In genomic region chr8:10006986-10007659, GRCm38 (mm10) we compare ENCODE assay signal across 7 mouse cellular contexts. TPM values are rescaled to one million over a fixed set of nuclear protein-coding genes. Genes with fewer than 3 reads are reported as not detected.
DNase-seq lines count a peak whose midpoint lies in the region; TF ChIP-seq lines count a peak whose summit lies in the region.

No protein-coding gene starts in this region.

- H3K9me3 ChIP-seq in ES-Bruce4 (replicated peaks; ENCODE audit: control insufficient read depth, insufficient read depth, low read length, poor library complexity, severe bottlenecking): no peaks in the 10 kb centered on the region

- H3K4me3 ChIP-seq in ES-Bruce4 (ENCODE audit: low read depth, low read length): peak overlapping the region; percentile 68

- peak; percentile 74 for DNase-seq in adrenal gland, adult 2 months
- peak; percentile 37 for DNase-seq in embryo, embryonic 9.5 days (ENCODE audit: extremely low spot score)
- peak; percentile 6 to 24 for DNase-seq in heart, postnatal 36 days
- DNase-seq in layer of hippocampus, postnatal 10 days (ENCODE audit: low spot score in 2 of 2): peak; percentile 22 to 29
- DNase-seq in lung, postnatal 36 days: peak; percentile 24
- peak; percentile 14 to 30 for DNase-seq in right cerebral cortex, postnatal 36 days (ENCODE audit: low spot score in 2 of 2)

- 0 out of 2 replicates have a peak overlapping the region, but pooled peaks have one; percentile 13 for H3K9ac ChIP-seq in ES-Bruce4 (ENCODE audit: low read depth, poor library complexity, severe bottlenecking)

- no peaks in the 10 kb centered on the region for H3K27me3 ChIP-seq in ES-Bruce4 (ENCODE audit: control insufficient read depth, insufficient read depth, low read length, poor library complexity, severe bottlenecking)

- intact Hi-C loops in heart, postnatal 36 days (cut with DNase I): no loop called here

- TF ChIP-seq EP300 in ES-Bruce4 (IDR thresholded peaks at IDR 0.05; ENCODE audit: insufficient read depth, low read depth, low read length): no peak

- no peaks in the 10 kb centered on the region for H3K4me1 ChIP-seq in ES-Bruce4 (ENCODE audit: control insufficient read depth, insufficient read depth, low read length)

- no peaks in the 10 kb centered on the region for H3K36me3 ChIP-seq in ES-Bruce4 (ENCODE audit: control insufficient read depth, insufficient read depth, low read length, poor library complexity, severe bottlenecking)

- TF ChIP-seq POLR2A in ES-Bruce4 (IDR thresholded peaks at IDR 0.05; ENCODE audit: insufficient read depth, low read length): no peak

- no peak overlapping the region for H3K27ac ChIP-seq in ES-Bruce4 (ENCODE audit: insufficient read depth, low read length)

- TF ChIP-seq CTCF in ES-Bruce4 (IDR thresholded peaks at IDR 0.05; ENCODE audit: low read depth, low read length): no peak

RNA-seq across cellular contexts. Expression of gene Tnfsf13b, which starts 0.9 kb away (rescaled TPM):
- polyA plus RNA-seq in ES-Bruce4 (2011; ENCODE audit: insufficient read depth, insufficient read length, low read depth, missing spikeins): 0.37 TPM in 1 of 2 replicates, not detected in the other
- 10 to 100 TPM in 1 of 2 experiments, 1 to 10 TPM in 1; 5.9 to 13.4 TPM for total RNA-seq in adrenal gland, adult 2 months (2021)
- 4.8 and 5.1 TPM in 2 replicates for polyA plus RNA-seq in adrenal gland, adult 2 months (2012; rRNA removed)
- total RNA-seq in heart, postnatal 36 days (2021): 1 to 10 TPM; 5.1 to 5.3 TPM
- total RNA-seq in layer of hippocampus, postnatal 10 days (2021): 1 to 10 TPM; 2.6 to 2.8 TPM

RNA-seq across cellular contexts. Expression of gene Abhd13, which starts 29.6 kb away (rescaled TPM):
- polyA plus RNA-seq in ES-Bruce4 (2011; ENCODE audit: insufficient read depth, insufficient read length, low read depth, missing spikeins): 20.1 and 20.7 TPM in 2 replicates
- total RNA-seq in adrenal gland, adult 2 months (2021): 10 to 100 TPM; 18.9 to 22.6 TPM
- 2.1 and 2.7 TPM in 2 replicates for polyA plus RNA-seq in adrenal gland, adult 2 months (2012; rRNA removed)
- total RNA-seq in heart, postnatal 36 days (2021): 10 to 100 TPM in 1 of 2 experiments, 1 to 10 TPM in 1; 9.6 to 13.4 TPM
- 10 to 100 TPM; 29.4 TPM for total RNA-seq in layer of hippocampus, postnatal 10 days (2021)

RNA-seq across cellular contexts. Expression of gene Lig4, which starts 29.6 kb away (rescaled TPM):
- 9.4 and 9.6 TPM in 2 replicates for polyA plus RNA-seq in ES-Bruce4 (2011; ENCODE audit: insufficient read depth, insufficient read length, low read depth, missing spikeins)
- 1 to 10 TPM; 8.1 to 8.2 TPM for total RNA-seq in adrenal gland, adult 2 months (2021)
- 1.3 and 1.5 TPM in 2 replicates for polyA plus RNA-seq in adrenal gland, adult 2 months (2012; rRNA removed)
- 1 to 10 TPM; 4.7 to 5.3 TPM for total RNA-seq in heart, postnatal 36 days (2021)
- 10 to 100 TPM; 11.7 to 12.9 TPM for total RNA-seq in layer of hippocampus, postnatal 10 days (2021)

Comparison
In these comparisons a context has a peak if more than half of its experiments do, and no peak if none do; other contexts are left out.
1. DNase-seq: peak in every context shown above with its lines; median percentile 74 in adrenal gland, adult 2 months; 37 in embryo, embryonic 9.5 days; 26 in layer of hippocampus, postnatal 10 days; 24 in lung, postnatal 36 days; 22 in right cerebral cortex, postnatal 36 days; 15 in heart, postnatal 36 days.